Mouse (Mus musculus): ENCODE measurements around the gene Kif7.

DNA sequence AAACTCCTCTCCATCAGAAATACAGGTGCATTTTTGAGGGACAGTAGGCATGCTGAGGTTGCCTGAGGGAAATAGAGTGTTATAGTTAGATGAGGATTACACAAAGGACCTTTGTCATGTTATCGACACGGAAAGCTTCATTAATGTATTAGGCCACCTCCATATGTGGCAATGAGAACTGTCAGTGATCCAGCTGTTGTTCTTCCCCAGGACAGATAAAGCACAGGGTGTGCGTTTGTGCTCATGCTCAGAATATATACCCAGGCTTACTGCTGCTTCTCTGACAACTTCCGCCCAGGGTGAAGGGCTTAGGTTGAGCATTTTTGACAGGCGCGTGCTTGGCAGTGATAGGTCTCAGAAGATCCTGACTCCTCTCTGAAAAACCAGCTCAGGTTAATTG is 34.0 kb upstream of the Kif7 start:
- TF ChIP-seq CTCF (IDR thresholded peaks at IDR 0.05; ENCODE audit: extremely low read depth, insufficient read length, insufficient replicate concordance, low read depth, low read length) (no peak), POLR2A (IDR thresholded peaks at IDR 0.05; ENCODE audit: low read depth, low read length) (no peak)

Data from small intestine, adult 2 months (tissue).